Mouse (Mus musculus): ENCODE results near the gene Gm10638.

GRCm38 (mm10) chr8:86712594-86712993 lies 32.9 kb upstream of the Gm10638 start:
- TF ChIP-seq CTCF (IDR thresholded peaks at IDR 0.05; ENCODE audit: low read depth), result no peak
- no peak for TF ChIP-seq EP300 (optimal IDR thresholded peaks at IDR 0.05)

All from stomach, postnatal 0 days (tissue).